ENCODE assay signal across 8 mouse cellular contexts in genomic region chr8:105693648-105694047, GRCm38 (mm10). TPM values are rescaled to one million over a fixed set of nuclear protein-coding genes. Genes with fewer than 3 reads are reported as not detected.
DNase-seq lines count a peak whose midpoint lies in the region; ATAC-seq and TF ChIP-seq lines count a peak whose summit lies in the region.

No protein-coding gene starts in this region.

- peak; percentile 67 to 78 for DNase-seq in adrenal gland, adult 18-20 months (ENCODE audit: low spot score in 2 of 2)
- peak; percentile 87 to 92 for DNase-seq in cerebellum, adult 18-20 months
- peak; percentile 55 to 82 for DNase-seq in layer of hippocampus, postnatal 25 days (ENCODE audit: extremely low spot score in 1 of 2, low spot score in 1 of 2)
- DNase-seq in lung, postnatal 0 days (ENCODE audit: low spot score), result peak; percentile 59
- DNase-seq in right cerebral cortex, adult 2 months (ENCODE audit: low spot score in 2 of 2), result peak; percentile 76 to 84

- H3K27ac ChIP-seq in forebrain, embryonic 16.5 days (ENCODE audit: low read length), result peak overlapping the region; percentile 64
- H3K27ac ChIP-seq in hindbrain, embryonic 13.5 days, result peak overlapping the region; percentile 91
- H3K27ac ChIP-seq in lung, postnatal 0 days (ENCODE audit: low read length), result no peak overlapping the region

- H3K27me3 ChIP-seq in forebrain, embryonic 16.5 days (replicated peaks; ENCODE audit: control insufficient read depth, insufficient read depth, low read length), result no peaks in the 10 kb centered on the region
- H3K27me3 ChIP-seq in hindbrain, embryonic 13.5 days, result no peaks in the 10 kb centered on the region
- no peaks in the 10 kb centered on the region for H3K27me3 ChIP-seq in lung, postnatal 0 days (replicated peaks; ENCODE audit: insufficient read depth, low read length)

- peaks cover 10% of the 10 kb centered on the region; the same call in 1 of the 2 replicates for H3K36me3 ChIP-seq in forebrain, embryonic 16.5 days (ENCODE audit: control insufficient read depth, insufficient read depth)
- H3K36me3 ChIP-seq in hindbrain, embryonic 13.5 days, result peaks cover 39% of the 10 kb centered on the region
- peaks cover 6% of the 10 kb centered on the region; the same call in 1 of the 2 replicates for H3K36me3 ChIP-seq in lung, postnatal 0 days (ENCODE audit: insufficient read depth, low read length)

- no peak for TF ChIP-seq EP300 in lung, postnatal 0 days (IDR thresholded peaks at IDR 0.05)

- peaks cover 18% of the 10 kb centered on the region for H3K4me1 ChIP-seq in forebrain, embryonic 16.5 days (replicated peaks; ENCODE audit: control insufficient read depth, insufficient read depth, low read length)
- H3K4me1 ChIP-seq in hindbrain, embryonic 13.5 days (replicated peaks), result peaks cover 24% of the 10 kb centered on the region
- H3K4me1 ChIP-seq in lung, postnatal 0 days (ENCODE audit: insufficient read depth, low read depth, low read length), result peaks cover 6% of the 10 kb centered on the region; the same call in 1 of the 2 replicates

- no peak for TF ChIP-seq CTCF in lung, postnatal 0 days (IDR thresholded peaks at IDR 0.05)

- under 1% methylated on average over 30 of the region's 30 CpGs for WGBS in forebrain, embryonic 16.5 days
- 3% methylated on average over 30 of the region's 30 CpGs for WGBS in hindbrain, embryonic 13.5 days
- WGBS in lung, postnatal 0 days, result 2% methylated on average over 20 of the region's 30 CpGs

- peak overlapping the region; percentile 80 for H3K4me2 ChIP-seq in forebrain, embryonic 16.5 days (ENCODE audit: low read length)
- H3K4me2 ChIP-seq in hindbrain, embryonic 13.5 days, result peak overlapping the region; percentile 76
- H3K4me2 ChIP-seq in lung, postnatal 0 days (replicated peaks; ENCODE audit: low read depth, low read length), result peak overlapping the region; percentile 85

- peak; percentile 74 for ATAC-seq in forebrain, embryonic 16.5 days
- ATAC-seq in hindbrain, embryonic 13.5 days (ENCODE audit: low FRiP score), result peak; percentile 75
- peak; percentile 75 for ATAC-seq in lung, postnatal 0 days
- no peak for ATAC-seq in CD4-positive, CD25-positive, alpha-beta regulatory T cell, adult 4 months

- H3K9ac ChIP-seq in forebrain, embryonic 16.5 days (replicated peaks; ENCODE audit: low read depth, low read length), result peak overlapping the region; percentile 84
- peak overlapping the region; percentile 87 for H3K9ac ChIP-seq in hindbrain, embryonic 13.5 days
- no peak overlapping the region for H3K9ac ChIP-seq in lung, postnatal 0 days (replicated peaks; ENCODE audit: low read depth)

- H3K9me3 ChIP-seq in forebrain, embryonic 16.5 days (ENCODE audit: control insufficient read depth, low read length), result peaks cover 4% of the 10 kb centered on the region; the same call in 1 of the 2 replicates
- H3K9me3 ChIP-seq in hindbrain, embryonic 13.5 days, result no peaks in the 10 kb centered on the region
- no peaks in the 10 kb centered on the region for H3K9me3 ChIP-seq in lung, postnatal 0 days (ENCODE audit: low read length)

- peak overlapping the region; percentile 70 for H3K4me3 ChIP-seq in forebrain, embryonic 16.5 days (replicated peaks; ENCODE audit: low read length)
- peak overlapping the region; percentile 71 for H3K4me3 ChIP-seq in hindbrain, embryonic 13.5 days
- peak overlapping the region; percentile 38 for H3K4me3 ChIP-seq in lung, postnatal 0 days (ENCODE audit: low read depth, low read length)

RNA-seq across cellular contexts. Expression of gene Acd, which starts 7.3 kb away (rescaled TPM):
- total RNA-seq in adrenal gland, adult 18-20 months (2021), result 10 to 100 TPM; 21.1 to 23.9 TPM
- 105 and 106 TPM in 2 replicates for polyA plus RNA-seq in forebrain, embryonic 16.5 days (2015; fragmentation: Nextera tagmentation; extraction: Ambion mirVana)
- polyA plus RNA-seq in hindbrain, embryonic 13.5 days (2015; fragmentation: Nextera tagmentation; extraction: Ambion mirVana), result 93.0 and 95.2 TPM in 2 replicates
- 10 to 100 TPM; 39.8 to 41.9 TPM for total RNA-seq in layer of hippocampus, postnatal 25 days (2021)
- polyA plus RNA-seq in lung, postnatal 0 days (2015; fragmentation: Nextera tagmentation; extraction: Ambion mirVana), result 40.5 and 45.8 TPM in 2 replicates
- 100 to 1,000 TPM in 1 of 2 experiments, 10 to 100 TPM in 1; 70.0 to 102 TPM for polyA plus RNA-seq in CD4-positive, CD25-positive, alpha-beta regulatory T cell, adult 4 months (2017; shearing (Covaris generic))

RNA-seq across cellular contexts. Expression of gene Pard6a, which starts 7.3 kb away (rescaled TPM):
- 10 to 100 TPM in 1 of 2 experiments, 1 to 10 TPM in 1; 7.5 to 14.2 TPM for total RNA-seq in adrenal gland, adult 18-20 months (2021)
- 45.4 and 50.0 TPM in 2 replicates for polyA plus RNA-seq in forebrain, embryonic 16.5 days (2015; fragmentation: Nextera tagmentation; extraction: Ambion mirVana)
- 45.4 and 47.7 TPM in 2 replicates for polyA plus RNA-seq in hindbrain, embryonic 13.5 days (2015; fragmentation: Nextera tagmentation; extraction: Ambion mirVana)
- 10 to 100 TPM; 34.8 to 38.4 TPM for total RNA-seq in layer of hippocampus, postnatal 25 days (2021)
- polyA plus RNA-seq in lung, postnatal 0 days (2015; fragmentation: Nextera tagmentation; extraction: Ambion mirVana), result 14.8 and 16.6 TPM in 2 replicates
- 10 to 100 TPM; 10.1 to 13.9 TPM for polyA plus RNA-seq in CD4-positive, CD25-positive, alpha-beta regulatory T cell, adult 4 months (2017; shearing (Covaris generic))

RNA-seq across cellular contexts. Expression of gene Carmil2, which starts 7.6 kb away (rescaled TPM):
- total RNA-seq in adrenal gland, adult 18-20 months (2021), result 1 to 10 TPM; 2.0 to 2.9 TPM
- 9.5 and 12.7 TPM in 2 replicates for polyA plus RNA-seq in forebrain, embryonic 16.5 days (2015; fragmentation: Nextera tagmentation; extraction: Ambion mirVana)
- polyA plus RNA-seq in hindbrain, embryonic 13.5 days (2015; fragmentation: Nextera tagmentation; extraction: Ambion mirVana), result 16.2 TPM in 2 replicates
- 10 to 100 TPM; 70.2 to 79.8 TPM for total RNA-seq in layer of hippocampus, postnatal 25 days (2021)
- polyA plus RNA-seq in lung, postnatal 0 days (2015; fragmentation: Nextera tagmentation; extraction: Ambion mirVana), result 0.26 and 0.35 TPM in 2 replicates
- polyA plus RNA-seq in CD4-positive, CD25-positive, alpha-beta regulatory T cell, adult 4 months (2017; shearing (Covaris generic)), result 1 to 10 TPM; 5.0 to 8.1 TPM

RNA-seq across cellular contexts. Expression of gene 4933405L10Rik, which starts 13.8 kb away (rescaled TPM):
- total RNA-seq in adrenal gland, adult 18-20 months (2021), result not detected
- polyA plus RNA-seq in forebrain, embryonic 16.5 days (2015; fragmentation: Nextera tagmentation; extraction: Ambion mirVana), result 0.22 and 0.32 TPM in 2 replicates
- 0.16 and 0.28 TPM in 2 replicates for polyA plus RNA-seq in hindbrain, embryonic 13.5 days (2015; fragmentation: Nextera tagmentation; extraction: Ambion mirVana)
- total RNA-seq in layer of hippocampus, postnatal 25 days (2021), result not detected
- polyA plus RNA-seq in lung, postnatal 0 days (2015; fragmentation: Nextera tagmentation; extraction: Ambion mirVana), result not detected in 2 replicates
- polyA plus RNA-seq in CD4-positive, CD25-positive, alpha-beta regulatory T cell, adult 4 months (2017; shearing (Covaris generic)), result not detected

RNA-seq across cellular contexts. Expression of gene Enkd1, which starts 14.4 kb away (rescaled TPM):
- total RNA-seq in adrenal gland, adult 18-20 months (2021), result 1 to 10 TPM; 3.0 to 3.5 TPM
- polyA plus RNA-seq in forebrain, embryonic 16.5 days (2015; fragmentation: Nextera tagmentation; extraction: Ambion mirVana), result 16.3 and 19.6 TPM in 2 replicates
- polyA plus RNA-seq in hindbrain, embryonic 13.5 days (2015; fragmentation: Nextera tagmentation; extraction: Ambion mirVana), result 12.8 TPM in 2 replicates
- 1 to 10 TPM; 8.2 to 9.9 TPM for total RNA-seq in layer of hippocampus, postnatal 25 days (2021)
- polyA plus RNA-seq in lung, postnatal 0 days (2015; fragmentation: Nextera tagmentation; extraction: Ambion mirVana), result 8.2 and 8.7 TPM in 2 replicates
- 1 to 10 TPM; 2.7 to 2.8 TPM for polyA plus RNA-seq in CD4-positive, CD25-positive, alpha-beta regulatory T cell, adult 4 months (2017; shearing (Covaris generic))
